Mouse (Mus musculus) kidney, embryonic 15.5 days (tissue): ENCODE measurements around the gene Hes5. TPM values are rescaled to one million over a fixed set of nuclear protein-coding genes. Genes with fewer than 3 reads are reported as not detected.

Experiments
- ATAC-seq: fragments of 200-750 bp; cut with Nextera tagmentation; replicated peaks from 2 replicates; pipeline ENCODE4 v1.8.0; 2017; ENCODE audit warnings: moderate TSS enrichment; ENCODE audit not compliant: low FRiP score
- H3K27ac ChIP-seq: fragments of 300-500 bp; sonication (generic); 2 replicates; pipeline ENCODE4 v1.5.1; 2015; ENCODE audit warnings: mild to moderate bottlenecking, inconsistent platforms
- H3K27me3 ChIP-seq: fragments of 300-500 bp; sonication (generic); 2 replicates; pipeline ENCODE4 v1.6.1; 2015; ENCODE audit warnings: inconsistent platforms
- H3K36me3 ChIP-seq: fragments of 300-500 bp; sonication (generic); 2 replicates; pipeline ENCODE4 v1.6.1; 2015; ENCODE audit warnings: inconsistent platforms
- H3K4me1 ChIP-seq: fragments of 300-500 bp; sonication (generic); 2 replicates; pipeline ENCODE4 v1.6.1; 2015; ENCODE audit warnings: inconsistent platforms
- H3K4me2 ChIP-seq: fragments of 300-500 bp; sonication (generic); 2 replicates; pipeline ENCODE4 v1.6.1; 2015; ENCODE audit warnings: moderate library complexity, mild to moderate bottlenecking, inconsistent platforms
- H3K4me3 ChIP-seq: fragments of 300-500 bp; sonication (generic); replicated peaks from 2 replicates; pipeline ENCODE4 v1.5.1; 2015; ENCODE audit warnings: mild to moderate bottlenecking, inconsistent platforms
- H3K9ac ChIP-seq: fragments of 300-500 bp; sonication (generic); 2 replicates; pipeline ENCODE4 v1.6.1; 2015; ENCODE audit warnings: mild to moderate bottlenecking, inconsistent platforms
- H3K9me3 ChIP-seq: fragments of 300-500 bp; sonication (generic); replicated peaks from 2 replicates; pipeline ENCODE4 v1.6.1; 2016; ENCODE audit warnings: inconsistent platforms
- WGBS: fragments of 180-500 bp; shearing (Covaris S2); methylation state at CpG from one replicate; pipeline ENCODE4 v1.1.7; 2015; ENCODE audit warnings: mixed read lengths; 5-methylcytosine and 5-hydroxymethylcytosine counted together
- polyA plus RNA-seq: library from polyadenylated mRNA; unstranded; fragments of >200 nt; fragmentation: Nextera tagmentation; extraction: Ambion mirVana; gene quantifications from 2 replicates; pipeline ENCODE4 v1.2.1, GENCODE M21; 2015

Hes5 gene
- polyA plus RNA-seq, 1 experiment from 2014 or later = 19.6 TPM

GRCm38 (mm10) chr4:155007641-155008040, 46.9 kb downstream of the Hes5 start:
- Histone ChIP-seq H3K4me3 (no peak overlapping the region), H3K27me3 (no peaks in the 10 kb centered on the region), H3K4me1 (peaks cover 26% of the 10 kb centered on the region), H3K4me2 (no peak overlapping the region), H3K9me3 (no peaks in the 10 kb centered on the region), H3K36me3 (no peaks in the 10 kb centered on the region), H3K9ac (no peak overlapping the region), H3K27ac (no peak overlapping the region)
- no peak for ATAC-seq
- WGBS = 89% methylated on average over 3 of the region's 3 CpGs

- no peaks in the 10 kb centered on the region for H3K9me3 ChIP-seq
- H3K4me1 ChIP-seq = peaks cover 26% of the 10 kb centered on the region
- no peak overlapping the region for H3K27ac ChIP-seq
- H3K4me3 ChIP-seq = no peak overlapping the region
- H3K27me3 ChIP-seq = no peaks in the 10 kb centered on the region
- no peak overlapping the region for H3K9ac ChIP-seq
- H3K36me3 ChIP-seq = no peaks in the 10 kb centered on the region
- no peak overlapping the region for H3K4me2 ChIP-seq
- 0 out of 2 replicates have a peak, but pooled peaks have one; percentile 2 for ATAC-seq
Measured at GRCm38 (mm10) chr4:155008075-155008474, 47.4 kb downstream of the Hes5 start.

- no peak overlapping the region for H3K4me2 ChIP-seq
- H3K4me3 ChIP-seq = no peak overlapping the region
- peaks cover 23% of the 10 kb centered on the region for H3K4me1 ChIP-seq
- ATAC-seq = no peak
- H3K36me3 ChIP-seq = no peaks in the 10 kb centered on the region
- no peak overlapping the region for H3K27ac ChIP-seq
- H3K9ac ChIP-seq = no peak overlapping the region
- no peaks in the 10 kb centered on the region for H3K9me3 ChIP-seq
- 0 out of 2 replicates have a peak, but pooled peaks cover 2% of the 10 kb centered on the region for H3K27me3 ChIP-seq
- 89% methylated on average over 3 of the region's 3 CpGs for WGBS
Measured at GRCm38 (mm10) chr4:155009216-155009615, 48.5 kb downstream of the Hes5 start.

- WGBS = 86% methylated on average over 5 of the region's 5 CpGs
- no peak for ATAC-seq
Measured at GRCm38 (mm10) chr4:155010870-155011269, 50.1 kb downstream of the Hes5 start.

GRCm38 (mm10) chr4:155011312-155012025, 50.7 kb downstream of the Hes5 start:
- H3K27ac ChIP-seq = no peak overlapping the region
- H3K9me3 ChIP-seq = no peaks in the 10 kb centered on the region
- no peaks in the 10 kb centered on the region for H3K36me3 ChIP-seq
- no peak overlapping the region for H3K4me3 ChIP-seq
- H3K4me2 ChIP-seq = no peak overlapping the region
- H3K9ac ChIP-seq = no peak overlapping the region
- no peak for ATAC-seq
- peaks cover 8% of the 10 kb centered on the region; the same call in 1 of the 2 replicates for H3K4me1 ChIP-seq
- H3K27me3 ChIP-seq = peaks cover 12% of the 10 kb centered on the region; the same call in 1 of the 2 replicates
- WGBS = 76% methylated on average over 8 of the region's 8 CpGs

More at GRCm38 (mm10) chr4:155010870-155011269, 50.1 kb downstream of the Hes5 start:
- Histone ChIP-seq H3K9ac (no peak overlapping the region), H3K4me3 (no peak overlapping the region), H3K4me1 (peaks cover 14% of the 10 kb centered on the region), H3K27me3 (peaks cover 10% of the 10 kb centered on the region; the same call in 1 of the 2 replicates), H3K4me2 (no peak overlapping the region), H3K36me3 (no peaks in the 10 kb centered on the region), H3K9me3 (no peaks in the 10 kb centered on the region), H3K27ac (no peak overlapping the region)

Other genes starting within 250 kb of the Hes5 start
- gene Ttc34, start 123.5 kb upstream of the Hes5 start, polyA plus RNA-seq = 0.18 and 0.99 TPM in 2 replicates
- 0.22 and 0.42 TPM in 2 replicates for gene Mmel1, start 91.3 kb upstream of the Hes5 start, polyA plus RNA-seq
- 34.1 and 40.6 TPM in 2 replicates for gene Fam213b, start 61.8 kb upstream of the Hes5 start, polyA plus RNA-seq
- gene Tnfrsf14, start 32.4 kb upstream of the Hes5 start, polyA plus RNA-seq = 1.7 TPM in 2 replicates
- gene Pank4, start 3.2 kb downstream of the Hes5 start, polyA plus RNA-seq = 45.2 and 46.3 TPM in 2 replicates
- 2.6 TPM in 2 replicates for gene Plch2, start 95.9 kb downstream of the Hes5 start, polyA plus RNA-seq
- 23.2 and 24.0 TPM in 2 replicates for gene Pex10, start 106.1 kb downstream of the Hes5 start, polyA plus RNA-seq
- 152 and 165 TPM in 2 replicates for gene Rer1, start 125.5 kb downstream of the Hes5 start, polyA plus RNA-seq
- 5.1 and 5.3 TPM in 2 replicates for gene Morn1, start 125.7 kb downstream of the Hes5 start, polyA plus RNA-seq